Mouse (Mus musculus) megakaryocyte, embryonic 14.5 days (primary cell): ENCODE data around the gene Dab2ip.

Experiments used
- FLI1 ChIP-seq: IDR thresholded peaks from 2 replicates; pipeline ENCODE4 v1.6.1; 2012; ENCODE audit warnings: low read length, inconsistent platforms, mixed read lengths
- GATA1 ChIP-seq: IDR thresholded peaks from 3 replicates; pipeline ENCODE4 v1.6.1; 2012; ENCODE audit warnings: mixed read lengths, low read length, inconsistent platforms, borderline replicate concordance

DNA sequence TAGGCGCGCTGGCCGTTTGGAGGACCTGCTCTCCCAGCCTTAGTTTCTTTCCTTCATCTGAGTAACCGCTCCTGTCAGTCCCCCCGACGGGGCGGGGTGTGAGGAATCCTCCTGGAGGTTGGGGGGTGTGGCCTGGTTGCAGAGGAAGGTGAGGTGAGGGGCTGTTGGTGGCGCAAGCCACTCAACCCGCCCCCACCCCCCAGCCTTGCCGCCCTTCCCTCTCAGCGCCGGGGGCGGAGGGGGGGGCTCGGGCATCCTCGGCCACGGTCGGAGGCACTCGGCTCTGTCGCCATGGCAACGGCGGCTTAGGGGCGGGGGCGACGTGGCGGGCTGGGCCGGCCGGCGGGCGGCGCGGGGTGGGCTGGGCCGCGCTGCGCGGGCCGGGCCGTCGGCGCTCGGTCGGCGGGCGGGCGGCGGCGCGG lies 102.9 kb downstream of the Dab2ip start:
- TF ChIP-seq GATA1 (no peak), FLI1 (no peak)
